Mouse (Mus musculus) induced T-regulatory cell, adult 2 months (primary cell): ENCODE data around the gene Rps6kc1.

ENCODE experiments used
- DNase-seq: peaks from one replicate; pipeline ENCODE4 v3.0.0-alpha.2; 2012; ENCODE audit warnings: low read depth

The Rps6kc1 gene

DNA sequence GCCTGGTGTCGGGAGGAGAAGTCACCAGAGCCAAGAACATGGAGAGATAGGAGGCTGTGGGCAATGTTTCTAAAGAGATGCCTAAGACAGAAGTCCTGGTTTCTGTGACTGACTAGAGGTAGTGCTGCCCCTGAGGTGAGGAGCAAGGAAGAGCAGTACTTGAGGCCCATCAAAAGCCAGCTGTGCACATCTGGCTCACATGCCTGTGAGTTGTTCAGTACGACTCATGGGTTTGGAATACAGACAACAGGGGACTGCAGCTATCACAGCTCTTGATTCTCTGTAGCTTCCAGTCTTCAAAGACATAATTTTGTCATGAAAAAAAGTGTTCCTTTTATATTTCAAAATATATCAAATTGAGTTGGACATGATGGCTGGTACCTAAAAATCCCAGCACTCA, 10.5 kb downstream of the Rps6kc1 start:
- no peak for DNase-seq

GRCm38 (mm10) chr1:190898899-190899575, 12.5 kb downstream of the Rps6kc1 start:
- no peak for DNase-seq

GRCm38 (mm10) chr1:190898186-190898585, 13.4 kb downstream of the Rps6kc1 start:
- DNase-seq = no peak

GRCm38 (mm10) chr1:190893559-190894167, 17.9 kb downstream of the Rps6kc1 start:
- no peak for DNase-seq

DNA sequence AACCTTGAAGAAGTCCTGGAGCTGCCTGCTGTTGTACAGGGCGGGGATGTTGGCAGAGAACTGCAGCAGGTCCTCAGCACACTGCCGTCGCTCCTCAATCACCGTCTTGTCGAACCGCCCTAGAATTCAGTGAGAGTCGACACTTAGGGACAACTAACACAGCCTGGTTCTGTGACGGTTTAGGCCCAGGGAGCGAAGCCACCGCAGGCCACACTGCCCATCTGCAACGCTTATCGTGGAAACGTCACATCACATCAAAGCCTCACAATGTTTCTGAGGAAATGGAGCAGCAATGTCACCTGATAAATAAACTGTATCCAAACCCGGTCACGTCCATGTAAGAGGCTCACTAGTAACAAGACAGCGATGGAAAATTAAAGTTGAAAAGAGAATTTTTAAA, 22.9 kb downstream of the Rps6kc1 start:
- DNase-seq = no peak

- no peak for DNase-seq
These were observed 23.5 kb downstream of the Rps6kc1 start for GRCm38 (mm10) chr1:190888031-190888430.

DNA sequence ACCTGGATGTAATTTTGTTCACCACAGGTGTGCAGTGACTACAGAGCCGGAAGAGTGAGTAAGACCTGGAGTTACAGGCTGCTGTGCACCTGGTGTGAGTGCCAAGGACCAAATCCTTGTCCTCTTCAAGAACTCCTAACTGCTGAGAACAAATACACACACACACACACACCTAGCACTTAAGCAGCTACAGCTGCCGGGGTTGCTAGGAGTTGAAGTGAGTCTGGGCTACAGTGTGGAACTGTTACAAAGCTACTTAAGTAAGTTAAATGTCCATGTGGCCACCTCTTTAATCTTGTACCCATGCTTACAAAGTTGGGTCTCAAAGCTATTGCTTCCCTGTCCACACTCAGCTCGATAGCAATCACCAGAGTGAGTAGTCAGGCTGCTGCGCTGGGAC, 25.6 kb downstream of the Rps6kc1 start:
- DNase-seq = no peak

- peak; percentile 78 for DNase-seq
These were observed 30.1 kb downstream of the Rps6kc1 start for GRCm38 (mm10) chr1:190881422-190881821.

DNA sequence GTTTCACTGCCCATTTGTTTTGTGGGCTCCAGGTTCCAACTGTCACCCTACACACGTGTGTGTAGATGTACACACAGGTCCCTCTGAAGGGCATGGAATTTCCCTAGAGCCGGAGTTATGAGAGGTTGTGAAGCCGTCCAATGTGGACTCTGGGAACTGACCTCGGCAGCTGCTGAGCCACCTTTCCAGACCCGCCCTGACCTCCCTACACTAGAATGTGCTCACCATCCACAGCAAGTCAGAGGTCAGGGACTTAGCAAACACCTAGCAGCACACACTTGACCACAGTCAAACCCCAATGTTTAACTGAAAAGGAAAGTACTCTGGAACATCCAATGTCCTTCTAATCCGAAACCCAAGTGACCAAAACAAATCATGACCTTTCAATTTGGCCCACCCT, 30.9 kb downstream of the Rps6kc1 start:
- no peak for DNase-seq

- DNase-seq = no peak
These were observed 35.8 kb downstream of the Rps6kc1 start for GRCm38 (mm10) chr1:190875751-190876150.

DNA sequence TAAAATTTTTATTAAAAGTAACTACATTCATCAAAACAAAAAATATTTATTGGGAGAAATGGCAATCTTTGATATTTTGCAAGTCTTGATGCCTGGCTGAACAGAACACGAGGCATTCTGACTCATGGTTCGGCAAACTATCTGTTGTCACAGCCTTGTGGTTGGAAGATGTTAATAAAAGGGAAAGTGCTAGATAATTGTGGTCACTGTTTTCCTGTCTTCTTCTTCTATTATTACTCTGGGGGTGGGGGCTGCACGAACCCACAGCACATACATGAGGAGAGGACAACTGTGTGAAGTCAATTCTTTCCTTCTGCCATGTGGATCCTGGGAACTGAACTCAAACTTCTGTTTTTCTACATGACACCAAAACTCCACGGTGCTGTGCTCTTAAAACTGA, 36.5 kb downstream of the Rps6kc1 start:
- DNase-seq = no peak

GRCm38 (mm10) chr1:190871068-190871467, 40.5 kb downstream of the Rps6kc1 start:
- DNase-seq = no peak

GRCm38 (mm10) chr1:190869996-190870395, 41.6 kb downstream of the Rps6kc1 start:
- no peak for DNase-seq

- DNase-seq = no peak
These were observed 42.8 kb downstream of the Rps6kc1 start for GRCm38 (mm10) chr1:190868790-190869189.

DNA sequence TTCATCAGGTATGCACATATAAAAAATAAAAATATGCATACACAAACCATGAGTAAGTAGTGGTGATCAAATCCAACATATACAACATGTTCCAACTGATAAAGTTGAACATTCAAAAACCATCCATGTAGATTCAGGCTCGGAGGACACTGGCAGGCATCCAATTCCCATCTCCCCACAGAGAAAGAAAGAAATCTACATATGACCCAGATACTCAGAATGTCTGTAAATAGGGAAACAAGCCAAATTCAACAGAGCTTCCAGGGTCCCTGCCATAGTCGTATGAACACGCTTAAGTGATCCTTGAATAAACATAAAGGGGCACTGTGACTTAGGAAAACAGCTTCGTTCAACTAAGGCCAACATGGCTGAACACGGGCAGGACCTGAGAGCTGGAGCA, 49.9 kb downstream of the Rps6kc1 start:
- DNase-seq = no peak

- DNase-seq = no peak
These were observed 57.1 kb downstream of the Rps6kc1 start for GRCm38 (mm10) chr1:190854465-190854864.

DNA sequence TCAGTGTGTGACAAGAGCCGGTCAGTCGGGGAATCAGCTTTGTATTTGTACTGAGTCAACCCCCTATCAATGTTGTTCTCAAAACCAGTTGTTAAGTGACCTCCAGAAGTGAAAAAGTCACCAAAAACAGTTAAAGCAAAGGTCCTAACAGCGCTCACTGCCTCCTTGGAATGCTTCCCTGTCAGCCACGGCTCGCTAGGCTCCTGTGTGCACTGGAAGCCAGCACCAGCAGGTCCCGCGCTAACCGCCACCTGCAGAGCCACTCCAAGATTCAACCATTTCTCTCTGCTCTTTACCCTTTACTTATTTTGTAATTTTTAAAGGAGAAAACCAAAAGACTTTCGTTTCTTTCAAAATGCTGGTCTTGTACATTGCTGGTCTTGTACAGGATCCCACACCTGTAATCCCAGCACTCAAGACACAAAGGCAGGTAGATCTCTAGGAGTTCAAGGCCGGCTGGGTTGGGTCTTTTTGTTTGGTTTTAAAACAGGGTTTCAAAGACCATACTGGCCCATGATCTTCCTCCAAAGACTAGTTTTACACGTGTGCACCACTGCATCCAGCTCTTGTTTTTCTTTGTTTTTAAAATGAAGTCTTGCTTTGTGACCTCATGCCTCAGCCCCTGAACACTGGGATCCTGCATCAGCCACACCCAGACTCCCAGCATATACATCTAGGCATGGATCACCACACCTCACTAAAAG, 62.3 kb downstream of the Rps6kc1 start:
- no peak for DNase-seq

DNA sequence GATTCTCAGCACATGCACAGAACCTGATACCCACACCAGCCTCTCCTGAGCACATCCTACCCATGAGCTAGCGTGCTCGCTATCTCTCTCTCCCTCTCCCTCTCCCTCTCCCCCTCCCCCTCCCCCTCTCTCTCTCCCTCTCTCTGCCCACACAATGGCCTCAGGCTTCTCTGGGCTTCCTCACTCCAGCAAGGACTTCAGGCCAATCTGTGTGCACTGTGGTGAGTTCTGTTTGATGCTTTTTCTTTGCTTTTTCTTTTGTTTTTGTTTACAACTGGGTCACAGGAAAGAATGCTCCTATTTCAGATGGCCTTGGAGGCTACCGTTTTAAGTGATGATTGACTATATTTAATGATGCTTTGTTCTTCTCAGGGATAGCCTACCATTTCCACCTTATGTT, 62.9 kb downstream of the Rps6kc1 start:
- no peak for DNase-seq

GRCm38 (mm10) chr1:190846956-190847355, 64.6 kb downstream of the Rps6kc1 start:
- no peak for DNase-seq

DNA sequence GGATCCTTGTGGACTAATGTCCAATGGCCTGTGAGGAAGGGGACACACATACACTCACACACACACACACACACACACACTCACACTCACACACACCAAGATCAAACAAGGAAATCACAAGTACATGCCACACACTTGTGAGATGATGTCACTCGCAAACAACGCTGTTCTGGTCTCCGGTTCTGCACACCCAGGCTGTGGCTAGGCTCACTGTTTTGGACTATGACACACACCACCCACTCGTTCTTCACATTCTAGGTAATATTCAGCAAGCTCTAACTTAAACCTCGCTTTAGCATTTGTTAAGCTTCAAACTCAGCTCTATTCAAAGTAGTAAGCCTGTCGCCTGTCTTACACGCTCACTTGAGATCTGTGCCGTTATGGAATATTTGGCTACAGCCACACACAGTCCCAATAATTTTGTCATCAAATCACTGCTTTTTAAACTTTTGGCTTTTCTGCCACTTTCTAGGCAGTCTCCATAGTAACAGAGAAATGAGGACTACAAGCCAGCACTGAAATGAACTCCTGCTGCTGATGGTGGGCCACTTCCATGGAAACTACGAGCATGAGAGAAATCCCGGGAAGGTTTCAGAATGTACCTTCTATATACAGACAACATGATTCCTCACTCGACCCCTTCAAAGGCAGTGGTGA, 65.4 kb downstream of the Rps6kc1 start:
- DNase-seq = no peak

DNA sequence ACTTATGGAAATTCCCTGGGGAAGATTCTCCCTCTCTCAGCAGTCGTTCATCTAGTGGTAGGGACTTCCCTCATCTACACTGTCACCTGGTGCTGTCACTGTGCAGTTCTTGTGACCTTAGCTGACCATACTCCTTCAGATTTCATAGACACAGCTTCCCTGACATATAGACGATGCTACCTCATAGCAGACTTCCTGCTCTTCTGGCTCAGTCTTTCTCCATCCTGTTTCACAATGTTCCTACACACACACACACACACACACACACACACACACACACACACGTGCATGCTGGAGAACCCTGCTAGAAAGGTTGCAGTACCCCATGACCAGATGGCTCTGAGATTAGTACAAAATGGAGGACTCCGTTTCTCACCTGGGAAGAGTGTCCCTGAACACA, 66.2 kb downstream of the Rps6kc1 start:
- DNase-seq = no peak

DNA sequence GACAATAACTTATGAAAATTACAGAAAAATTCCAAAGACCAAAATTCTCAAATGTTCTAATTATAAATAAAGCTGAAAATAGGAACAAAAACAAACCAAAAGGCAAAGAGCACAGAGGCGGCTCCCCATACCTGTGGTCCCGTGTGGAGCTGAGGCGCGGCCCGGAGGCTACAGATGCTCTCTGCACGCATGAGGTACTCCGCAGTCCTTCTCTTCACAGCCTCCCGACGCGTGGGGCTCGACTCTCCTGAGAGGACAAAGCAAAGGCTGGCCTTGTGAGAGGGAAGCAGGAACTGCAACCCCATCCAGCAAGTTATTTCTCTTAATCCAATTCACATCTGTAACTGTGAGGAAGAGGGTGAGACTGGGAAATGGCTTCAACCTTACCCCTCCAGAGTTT, 67.2 kb downstream of the Rps6kc1 start:
- no peak for DNase-seq

DNA sequence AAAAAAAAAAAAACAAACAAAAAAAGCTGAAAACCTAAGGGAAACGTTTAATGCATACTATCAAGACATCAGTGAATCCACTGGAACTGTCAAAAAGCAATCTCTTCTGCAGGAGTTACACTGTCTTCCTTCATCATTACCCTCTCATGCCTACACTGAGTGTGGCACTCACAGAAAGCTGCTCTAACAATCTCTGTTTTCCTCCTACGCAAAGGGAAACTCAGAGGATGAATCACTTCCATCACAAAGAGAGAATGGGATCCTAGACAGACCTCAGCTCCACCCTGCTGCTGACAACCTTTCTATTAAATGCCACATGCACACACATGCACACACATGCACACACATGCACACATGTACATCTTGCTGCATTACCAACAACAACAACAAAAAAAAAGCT, 75.5 kb downstream of the Rps6kc1 start:
- DNase-seq = no peak
